Mouse (Mus musculus): ENCODE measurements at regions not wholly inside any gene's neighbourhood (a gene's known extent, or its start where the extent isn't known, plus 50 kb on each side); places are given as distances from the start of the nearest gene placed in this dataset.

- no peak for TF ChIP-seq GATA1 (IDR thresholded peaks at IDR 0.05; ENCODE audit: borderline replicate concordance, low read length)
- no peak for TF ChIP-seq FLI1 (IDR thresholded peaks at IDR 0.05; ENCODE audit: low read length)
Measured at GRCm38 (mm10) chr16:24204064-24204730, 189.1 kb upstream of the Lpp start.
